In the genomic region with DNA sequence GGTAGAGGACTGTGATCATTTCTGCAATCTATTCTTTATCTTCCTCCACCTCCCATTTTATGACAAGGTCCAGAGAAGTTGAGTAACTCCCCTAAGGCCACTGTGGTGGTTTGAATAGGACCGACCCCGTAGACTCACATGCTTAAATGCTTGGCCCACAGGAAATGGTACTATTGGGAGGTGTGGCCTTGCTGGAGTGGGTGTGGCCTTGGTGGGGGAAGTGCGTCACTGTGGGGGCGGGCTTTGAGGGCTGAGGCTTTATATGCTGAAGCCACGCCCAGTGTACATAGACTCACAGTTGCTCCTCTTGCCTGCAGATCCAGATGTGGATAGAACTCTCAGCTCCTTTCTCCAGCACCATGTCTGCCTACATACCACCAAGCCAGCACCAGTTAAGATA, we compare ENCODE assay signal across 11 mouse cellular contexts. TPM values are rescaled to one million over a fixed set of nuclear protein-coding genes. Genes with fewer than 3 reads are reported as not detected.
DNase-seq lines count a peak whose midpoint lies in the region; ATAC-seq and TF ChIP-seq lines count a peak whose summit lies in the region.
"Had no signal": no experiment of that assay in that cellular context is flagged by ENCODE, and none has a peak within 500 bp of the region (broad histone marks: within the 10 kb centered on the region; RNA-seq: fewer than 3 reads in every experiment).

No protein-coding gene starts in this region.

- no peak for ATAC-seq in embryonic facial prominence, embryonic 14.5 days (ENCODE audit: low read depth)
- ATAC-seq in midbrain, postnatal 0 days (ENCODE audit: low FRiP score) = no peak

- H3K4me2 ChIP-seq in embryonic facial prominence, embryonic 14.5 days (ENCODE audit: low read depth, low read length) = no peak overlapping the region
- peak overlapping the region; percentile 41 for H3K4me2 ChIP-seq in myocyte (ENCODE audit: low read depth)
- no peak overlapping the region for H3K4me2 ChIP-seq in midbrain, postnatal 0 days (ENCODE audit: low read depth, low read length, poor library complexity, severe bottlenecking)

- no peak for TF ChIP-seq POLR2A in myocyte (IDR thresholded peaks at IDR 0.05; ENCODE audit: insufficient read length, low read depth)

- H3ac ChIP-seq in myocyte (ENCODE audit: control insufficient read depth, insufficient read length) = no peak overlapping the region

- H3K9me3 ChIP-seq in embryonic facial prominence, embryonic 14.5 days (ENCODE audit: control insufficient read depth, low read length) = no peaks in the 10 kb centered on the region
- no peaks in the 10 kb centered on the region for H3K9me3 ChIP-seq in embryonic facial prominence, embryonic 10.5 days
- no peaks in the 10 kb centered on the region for H3K9me3 ChIP-seq in midbrain, postnatal 0 days (ENCODE audit: low read length)

- no peak overlapping the region for H3K9ac ChIP-seq in embryonic facial prominence, embryonic 14.5 days (ENCODE audit: low read depth, low read length)
- no peak overlapping the region for H3K9ac ChIP-seq in midbrain, postnatal 0 days (replicated peaks; ENCODE audit: low read length, poor library complexity, severe bottlenecking)

- H3K4me3 ChIP-seq in embryonic facial prominence, embryonic 14.5 days (ENCODE audit: low read depth, low read length) = no peak overlapping the region
- H3K4me3 ChIP-seq in embryonic facial prominence, embryonic 10.5 days = no peak overlapping the region
- H3K4me3 ChIP-seq in myocyte = no peak overlapping the region
- H3K4me3 ChIP-seq in midbrain, postnatal 0 days (ENCODE audit: low read depth, low read length) = no peak overlapping the region
- H3K4me3 ChIP-seq: megakaryocyte, embryonic 14.5 days had no signal

- no peaks in the 10 kb centered on the region for H3K79me2 ChIP-seq in myocyte (ENCODE audit: control insufficient read depth, insufficient read depth)

- no peak for TF ChIP-seq CTCF in midbrain, postnatal 0 days (IDR thresholded peaks at IDR 0.05)

- no peaks in the 10 kb centered on the region for H3K4me1 ChIP-seq in embryonic facial prominence, embryonic 14.5 days (ENCODE audit: control insufficient read depth, insufficient read depth, low read length)
- H3K4me1 ChIP-seq in embryonic facial prominence, embryonic 10.5 days = peaks cover 2% of the 10 kb centered on the region; the same call in 1 of the 2 replicates
- no peaks in the 10 kb centered on the region for H3K4me1 ChIP-seq in midbrain, postnatal 0 days (ENCODE audit: insufficient read depth, low read length)
- H3K4me1 ChIP-seq: megakaryocyte, embryonic 14.5 days had no signal

- no peak for DNase-seq in embryonic facial prominence, embryonic 14.5 days (ENCODE audit: low spot score)
- DNase-seq in embryonic facial prominence, embryonic 10.5 days (ENCODE audit: low spot score) = no peak
- DNase-seq in kidney, postnatal 10 days = peak; percentile 47
- no peak for DNase-seq in kidney, adult 11 months
- DNase-seq in ES-CJ7 (ENCODE audit: low read depth, low spot score) = peak; percentile 48
- DNase-seq in midbrain, postnatal 0 days (ENCODE audit: low spot score) = no peak
- no peak for DNase-seq in embryo, embryonic 10.5 days (ENCODE audit: low spot score)
- DNase-seq: heart, postnatal 10 days; left cerebral cortex, postnatal 4 days had no signal

- WGBS in embryonic facial prominence, embryonic 14.5 days = 84% methylated on average over 5 of the region's 5 CpGs
- WGBS in embryonic facial prominence, embryonic 10.5 days = 89% methylated on average over 5 of the region's 5 CpGs
- 92% methylated on average over 5 of the region's 5 CpGs for WGBS in midbrain, postnatal 0 days

- H3K36me3 ChIP-seq in embryonic facial prominence, embryonic 14.5 days (ENCODE audit: control insufficient read depth, insufficient read depth, low read length) = no peaks in the 10 kb centered on the region
- H3K36me3 ChIP-seq in embryonic facial prominence, embryonic 10.5 days (replicated peaks) = no peaks in the 10 kb centered on the region
- H3K36me3 ChIP-seq in myocyte (ENCODE audit: control insufficient read depth, insufficient read depth) = no peaks in the 10 kb centered on the region
- H3K36me3 ChIP-seq in midbrain, postnatal 0 days (ENCODE audit: insufficient read depth, low read length) = no peaks in the 10 kb centered on the region

- no peaks in the 10 kb centered on the region for H3K27me3 ChIP-seq in embryonic facial prominence, embryonic 14.5 days (replicated peaks; ENCODE audit: control insufficient read depth, insufficient read depth, low read length)
- H3K27me3 ChIP-seq in embryonic facial prominence, embryonic 10.5 days (replicated peaks; ENCODE audit: low read depth, poor library complexity, severe bottlenecking) = no peaks in the 10 kb centered on the region
- H3K27me3 ChIP-seq in myocyte (ENCODE audit: control insufficient read depth, insufficient read depth, insufficient read length) = no peaks in the 10 kb centered on the region
- no peaks in the 10 kb centered on the region for H3K27me3 ChIP-seq in midbrain, postnatal 0 days (ENCODE audit: insufficient read depth, low read length)
- H3K27me3 ChIP-seq: megakaryocyte, embryonic 14.5 days had no signal

- H3K27ac ChIP-seq in embryonic facial prominence, embryonic 14.5 days (replicated peaks; ENCODE audit: low read depth, low read length) = peak overlapping the region; percentile 49
- H3K27ac ChIP-seq in embryonic facial prominence, embryonic 10.5 days (replicated peaks) = no peak overlapping the region
- no peak overlapping the region for H3K27ac ChIP-seq in midbrain, postnatal 0 days (ENCODE audit: low read depth, low read length)

TF ChIP-seq in myocyte, 11 proteins besides CTCF, POLR2A, EP300 and RAD21:
- TF ChIP-seq MYOG (IDR thresholded peaks at IDR 0.05; ENCODE audit: control insufficient read depth in 1 of 3, insufficient read depth in 1 of 3, insufficient read length in 2 of 3, low read depth in 2 of 3) = no peak
- no peak for TF ChIP-seq E2F4 (IDR thresholded peaks at IDR 0.05; ENCODE audit: insufficient read depth)
- TF ChIP-seq TCF12 (IDR thresholded peaks at IDR 0.05; ENCODE audit: insufficient read depth, poor library complexity, severe bottlenecking) = no peak
- TF ChIP-seq CEBPB (IDR thresholded peaks at IDR 0.05; ENCODE audit: insufficient read depth, poor library complexity, severe bottlenecking) = no peak
- no peak for TF ChIP-seq MYOD1 (IDR thresholded peaks at IDR 0.05; ENCODE audit: control insufficient read depth in 1 of 3, insufficient read length in 2 of 3, low read depth in 2 of 3)
- no peak for TF ChIP-seq TCF3 (IDR thresholded peaks at IDR 0.05; ENCODE audit: insufficient read length, low read depth)
- TF ChIP-seq POLR2AphosphoS2 (IDR thresholded peaks at IDR 0.05; ENCODE audit: insufficient read length, low read depth) = no peak
- no peak for TF ChIP-seq SRF (IDR thresholded peaks at IDR 0.05; ENCODE audit: control insufficient read depth, insufficient read length, low read depth)
- TF ChIP-seq REST (IDR thresholded peaks at IDR 0.05; ENCODE audit: insufficient read depth, insufficient read length) = no peak
- TF ChIP-seq USF1 (IDR thresholded peaks at IDR 0.05; ENCODE audit: low read depth) = no peak

RNA-seq across cellular contexts. Expression of gene Bdkrb2, which starts 51.9 kb away (rescaled TPM):
- 1.0 and 1.4 TPM in 2 replicates for polyA plus RNA-seq in embryonic facial prominence, embryonic 14.5 days (2014; fragmentation: Nextera tagmentation; extraction: Ambion mirVana)
- 0.53 and 0.82 TPM in 2 replicates for polyA plus RNA-seq in embryonic facial prominence, embryonic 10.5 days (2016; fragmentation: Nextera tagmentation; extraction: Ambion mirVana)
- 2.2 TPM for polyA plus RNA-seq in myocyte (2012; fragmentation: generic; extraction: Trizol)
- 1.6 and 2.9 TPM in 2 replicates for total RNA-seq in midbrain, postnatal 0 days (2014; rRNA removed)
- 0.64 and 0.97 TPM in 2 replicates for polyA plus RNA-seq in midbrain, postnatal 0 days (2015; fragmentation: Nextera tagmentation; extraction: Ambion mirVana)

RNA-seq across cellular contexts. Expression of gene D430019H16Rik, which starts 57.5 kb away (rescaled TPM):
- 3.4 and 3.8 TPM in 2 replicates for polyA plus RNA-seq in embryonic facial prominence, embryonic 14.5 days (2014; fragmentation: Nextera tagmentation; extraction: Ambion mirVana)
- 2.3 and 2.7 TPM in 2 replicates for polyA plus RNA-seq in embryonic facial prominence, embryonic 10.5 days (2016; fragmentation: Nextera tagmentation; extraction: Ambion mirVana)
- 0.02 TPM for polyA plus RNA-seq in myocyte (2012; fragmentation: generic; extraction: Trizol)
- total RNA-seq in midbrain, postnatal 0 days (2014; rRNA removed) = 176 and 186 TPM in 2 replicates
- polyA plus RNA-seq in midbrain, postnatal 0 days (2015; fragmentation: Nextera tagmentation; extraction: Ambion mirVana) = 10.9 and 13.1 TPM in 2 replicates

Comparison
In these comparisons a context has a peak if more than half of its experiments do, and no peak if none do; other contexts are left out.
1. DNase-seq: peak in kidney, postnatal 10 days (single experiment) and ES-CJ7 (single experiment); none in embryonic facial prominence, embryonic 14.5 days (single experiment), embryonic facial prominence, embryonic 10.5 days (single experiment), kidney, adult 11 months (single experiment), midbrain, postnatal 0 days (single experiment) and embryo, embryonic 10.5 days (single experiment).